Mouse (Mus musculus) lung, postnatal 36 days (tissue): ENCODE data around the gene Esr2.
A peak's percentile ranks its signal among the peaks of the same experiment; 100 is the strongest.
"Not testable (repeated sequence)": the region's sequence is repeated elsewhere in the genome, so short reads cannot be mapped to it uniquely, and the experiment has no call there.

Experiments
- DNase-seq: peaks from one replicate; pipeline ENCODE4 v3.0.0; 2022; ENCODE audit warnings: mixed read lengths

The Esr2 gene

GRCm38 (mm10) chr12:76177000-76177863 lies at the start of gene Esr2:
Gene Esr2, minus strand, starts transcription at chr12:76177259.
- DNase-seq, result peak; percentile 37

GRCm38 (mm10) chr12:76222104-76222503 lies 45.0 kb upstream of the Esr2 start:
- DNase-seq, result not testable (repeated sequence)

- no peak for DNase-seq
Observed at GRCm38 (mm10) chr12:76216716-76217115, 39.7 kb upstream of the Esr2 start.

GRCm38 (mm10) chr12:76215121-76215520 lies 38.1 kb upstream of the Esr2 start:
- no peak for DNase-seq

- no peak for DNase-seq
Observed at GRCm38 (mm10) chr12:76209429-76209974, 32.4 kb upstream of the Esr2 start.

- DNase-seq, result no peak
Observed at GRCm38 (mm10) chr12:76200326-76200725, 23.3 kb upstream of the Esr2 start.

- DNase-seq, result no peak
Observed at GRCm38 (mm10) chr12:76197071-76197470, 20.0 kb upstream of the Esr2 start.

- DNase-seq, result peak; percentile 88
Observed at GRCm38 (mm10) chr12:76196709-76197054, 19.6 kb upstream of the Esr2 start.

GRCm38 (mm10) chr12:76195912-76196708 lies 19.1 kb upstream of the Esr2 start:
- peak; percentile 94 for DNase-seq

GRCm38 (mm10) chr12:76194526-76194925 lies 17.5 kb upstream of the Esr2 start:
- peak; percentile 46 for DNase-seq

- DNase-seq, result peak; percentile 71
Observed at GRCm38 (mm10) chr12:76190940-76191339, 13.9 kb upstream of the Esr2 start.

GRCm38 (mm10) chr12:76187849-76188248 lies 10.8 kb upstream of the Esr2 start:
- DNase-seq, result peak; percentile 33

GRCm38 (mm10) chr12:76186473-76186872 lies 9.4 kb upstream of the Esr2 start:
- no peak for DNase-seq

- no peak for DNase-seq
Observed at GRCm38 (mm10) chr12:76185167-76185816, 8.2 kb upstream of the Esr2 start.

- DNase-seq, result no peak
Observed at GRCm38 (mm10) chr12:76184271-76184670, 7.2 kb upstream of the Esr2 start.

GRCm38 (mm10) chr12:76182831-76183230 lies 5.8 kb upstream of the Esr2 start:
- DNase-seq, result no peak

GRCm38 (mm10) chr12:76181471-76181870 lies 4.4 kb upstream of the Esr2 start:
- DNase-seq, result no peak

GRCm38 (mm10) chr12:76180442-76180841 lies 3.4 kb upstream of the Esr2 start:
- DNase-seq, result no peak

- DNase-seq, result no peak
Observed at GRCm38 (mm10) chr12:76179527-76179926, 2.5 kb upstream of the Esr2 start.

GRCm38 (mm10) chr12:76179051-76179450 lies 2.0 kb upstream of the Esr2 start:
- DNase-seq, result peak; percentile 64

GRCm38 (mm10) chr12:76177864-76178518 lies 932 bp upstream of the Esr2 start:
- peak; percentile 81 for DNase-seq

GRCm38 (mm10) chr12:76165641-76166040 lies 11.4 kb downstream of the Esr2 start:
- no peak for DNase-seq

GRCm38 (mm10) chr12:76152389-76152788 lies 24.7 kb downstream of the Esr2 start:
- not testable (repeated sequence) for DNase-seq
